Mouse (Mus musculus) midbrain, postnatal 0 days (tissue): ENCODE measurements around the gene Necap1. TPM values are rescaled to one million over a fixed set of nuclear protein-coding genes. Genes with fewer than 3 reads are reported as not detected.

Source experiments
- ATAC-seq: fragments of 200-750 bp; cut with Nextera tagmentation; 2 replicates; pipeline ENCODE4 v1.8.0; 2017; ENCODE audit warnings: moderate number of reproducible peaks, mild to moderate bottlenecking, moderate TSS enrichment, moderate library complexity; ENCODE audit not compliant: low FRiP score
- DNase-seq: peaks from one replicate; pipeline ENCODE4 v3.0.0-alpha.2; 2015; ENCODE audit warnings: low spot score
- H3K27ac ChIP-seq: fragments of 300-500 bp; sonication (generic); 2 replicates; pipeline ENCODE4 v1.5.1; 2014; ENCODE audit warnings: low read depth, mild to moderate bottlenecking, low read length, mixed read lengths
- H3K27me3 ChIP-seq: fragments of 300-500 bp; sonication (generic); 2 replicates; pipeline ENCODE4 v1.6.1; 2014; ENCODE audit warnings: low read length, control low read depth, mixed read lengths; ENCODE audit not compliant: insufficient read depth
- H3K36me3 ChIP-seq: fragments of 300-500 bp; sonication (generic); 2 replicates; pipeline ENCODE4 v1.6.1; 2014; ENCODE audit warnings: low read length, control low read depth, mixed read lengths; ENCODE audit not compliant: insufficient read depth
- H3K4me1 ChIP-seq: fragments of 300-500 bp; sonication (generic); 2 replicates; pipeline ENCODE4 v1.6.1; 2014; ENCODE audit warnings: mild to moderate bottlenecking, control low read depth, antibody characterized with exemption, low read length, mixed read lengths; ENCODE audit not compliant: insufficient read depth
- H3K4me2 ChIP-seq: fragments of 300-500 bp; sonication (generic); 2 replicates; pipeline ENCODE4 v1.6.1; 2014; ENCODE audit warnings: low read depth, mild to moderate bottlenecking, low read length, mixed read lengths; ENCODE audit not compliant: poor library complexity, severe bottlenecking
- H3K4me3 ChIP-seq: fragments of 300-500 bp; sonication (generic); 2 replicates; pipeline ENCODE4 v1.5.1; 2014; ENCODE audit warnings: low read depth, mild to moderate bottlenecking, low read length, moderate library complexity
- H3K9ac ChIP-seq: fragments of 300-500 bp; sonication (generic); replicated peaks from 2 replicates; pipeline ENCODE4 v1.6.1; 2014; ENCODE audit warnings: mild to moderate bottlenecking, low read length, moderate library complexity, mixed read lengths; ENCODE audit not compliant: poor library complexity, severe bottlenecking
- H3K9me3 ChIP-seq: fragments of 300-500 bp; sonication (generic); 2 replicates; pipeline ENCODE4 v1.6.1; 2016; ENCODE audit warnings: low read length, control low read depth
- CTCF ChIP-seq: IDR thresholded peaks from 2 replicates; pipeline ENCODE4 v1.5.1; 2016; ENCODE audit warnings: antibody characterized with exemption, mild to moderate bottlenecking
- WGBS: fragments of 180-500 bp; shearing (Covaris S2); extraction: QIAGEN DNeasy Blood & Tissue Kit; methylation state at CpG from one replicate; pipeline ENCODE4 v1.1.7; 2014; 5-methylcytosine and 5-hydroxymethylcytosine counted together
- polyA plus RNA-seq: library from polyadenylated mRNA; unstranded; fragments of >200 nt; fragmentation: Nextera tagmentation; extraction: Ambion mirVana; gene quantifications from 2 replicates; pipeline ENCODE4 v1.2.1, GENCODE M21; 2015
- total RNA-seq: library from RNA; depleted of rRNA; stranded (reverse); fragments of >200 nt; gene quantifications from 2 replicates; pipeline ENCODE4 v1.2.3, GENCODE M21; 2014

Gene Necap1
- total and polyA plus RNA-seq, 2 experiments from 2014 or later: 146 to 178 TPM

GRCm38 (mm10) chr6:122855955-122856354 is 18.3 kb upstream of the Necap1 start, which contains the start of gene C3ar1:
TSS of gene C3ar1 (minus strand) at chr6:122856161.
- Histone ChIP-seq H3K9ac (no peak within 1 kb of the TSS), H3K4me1 (no peaks in the 10 kb centered on the region), H3K36me3 (no peaks in the 10 kb centered on the region), H3K4me2 (no peak within 1 kb of the TSS), H3K27me3 (no peaks in the 10 kb centered on the region), H3K27ac (no peak within 1 kb of the TSS), H3K4me3 (no peak within 1 kb of the TSS), H3K9me3 (no peaks in the 10 kb centered on the region; the same call in 1 of the 2 replicates)
- TF ChIP-seq CTCF: no peak
- 80% methylated on average over 7 of the region's 7 CpGs for WGBS
- no peak for ATAC-seq
- no peak for DNase-seq

- no peak overlapping the region for H3K27ac ChIP-seq
- no peak overlapping the region for H3K4me2 ChIP-seq
- DNase-seq: no peak
- no peak overlapping the region for H3K9ac ChIP-seq
- no peaks in the 10 kb centered on the region for H3K27me3 ChIP-seq
- no peaks in the 10 kb centered on the region for H3K4me1 ChIP-seq
- TF ChIP-seq CTCF: peak; percentile 19
- 82% methylated on average over 6 of the region's 6 CpGs for WGBS
- no peaks in the 10 kb centered on the region for H3K36me3 ChIP-seq
- peaks cover 4% of the 10 kb centered on the region; the same call in 1 of the 2 replicates for H3K9me3 ChIP-seq
- no peak for ATAC-seq
- H3K4me3 ChIP-seq: no peak overlapping the region
Observed at GRCm38 (mm10) chr6:122862434-122862833, 11.8 kb upstream of the Necap1 start.

- Histone ChIP-seq H3K27ac (no peak overlapping the region), H3K27me3 (no peaks in the 10 kb centered on the region), H3K9ac (no peak overlapping the region), H3K36me3 (no peaks in the 10 kb centered on the region), H3K4me1 (no peaks in the 10 kb centered on the region), H3K9me3 (peaks cover 4% of the 10 kb centered on the region; the same call in 1 of the 2 replicates), H3K4me3 (no peak overlapping the region), H3K4me2 (no peak overlapping the region)
- ATAC-seq (no peak), DNase-seq (no peak)
- no peak for TF ChIP-seq CTCF
- 90% methylated on average over 1 of the region's 1 CpGs for WGBS
Observed at GRCm38 (mm10) chr6:122862871-122863270, 11.4 kb upstream of the Necap1 start.

GRCm38 (mm10) chr6:122867914-122868313 is 6.4 kb upstream of the Necap1 start:
- Histone ChIP-seq H3K4me3 (no peak overlapping the region), H3K9me3 (no peaks in the 10 kb centered on the region), H3K9ac (no peak overlapping the region), H3K36me3 (no peaks in the 10 kb centered on the region), H3K27ac (no peak overlapping the region), H3K4me1 (no peaks in the 10 kb centered on the region), H3K27me3 (no peaks in the 10 kb centered on the region), H3K4me2 (no peak overlapping the region)
- DNase-seq (peak; percentile 38), ATAC-seq (no peak)
- WGBS: 68% methylated on average over 4 of the region's 4 CpGs
- peak; percentile 65 for TF ChIP-seq CTCF

- DNase-seq (no peak), ATAC-seq (no peak)
- Histone ChIP-seq H3K27ac (no peak overlapping the region), H3K36me3 (no peaks in the 10 kb centered on the region), H3K4me3 (no peak overlapping the region), H3K9me3 (no peaks in the 10 kb centered on the region), H3K4me2 (no peak overlapping the region), H3K4me1 (no peaks in the 10 kb centered on the region), H3K27me3 (no peaks in the 10 kb centered on the region), H3K9ac (no peak overlapping the region)
- 84% methylated on average over 11 of the region's 11 CpGs for WGBS
- no peak for TF ChIP-seq CTCF
Observed at GRCm38 (mm10) chr6:122869846-122870245, 4.4 kb upstream of the Necap1 start.

GRCm38 (mm10) chr6:122872800-122873199 is 1.5 kb upstream of the Necap1 start:
- no peak for TF ChIP-seq CTCF
- no peak for DNase-seq
- Histone ChIP-seq H3K27ac (no peak overlapping the region), H3K9ac (no peak overlapping the region), H3K4me3 (no peak overlapping the region), H3K36me3 (peaks cover 5% of the 10 kb centered on the region; the same call in 1 of the 2 replicates), H3K27me3 (no peaks in the 10 kb centered on the region), H3K4me2 (no peak overlapping the region), H3K9me3 (no peaks in the 10 kb centered on the region), H3K4me1 (0 out of 2 replicates have a peak, but pooled peaks cover 4% of the 10 kb centered on the region)
- no peak for ATAC-seq
- WGBS: 97% methylated on average over 5 of the region's 5 CpGs
